Comparison of ENCODE assay signal across 7 mouse cellular contexts in the genomic region with DNA sequence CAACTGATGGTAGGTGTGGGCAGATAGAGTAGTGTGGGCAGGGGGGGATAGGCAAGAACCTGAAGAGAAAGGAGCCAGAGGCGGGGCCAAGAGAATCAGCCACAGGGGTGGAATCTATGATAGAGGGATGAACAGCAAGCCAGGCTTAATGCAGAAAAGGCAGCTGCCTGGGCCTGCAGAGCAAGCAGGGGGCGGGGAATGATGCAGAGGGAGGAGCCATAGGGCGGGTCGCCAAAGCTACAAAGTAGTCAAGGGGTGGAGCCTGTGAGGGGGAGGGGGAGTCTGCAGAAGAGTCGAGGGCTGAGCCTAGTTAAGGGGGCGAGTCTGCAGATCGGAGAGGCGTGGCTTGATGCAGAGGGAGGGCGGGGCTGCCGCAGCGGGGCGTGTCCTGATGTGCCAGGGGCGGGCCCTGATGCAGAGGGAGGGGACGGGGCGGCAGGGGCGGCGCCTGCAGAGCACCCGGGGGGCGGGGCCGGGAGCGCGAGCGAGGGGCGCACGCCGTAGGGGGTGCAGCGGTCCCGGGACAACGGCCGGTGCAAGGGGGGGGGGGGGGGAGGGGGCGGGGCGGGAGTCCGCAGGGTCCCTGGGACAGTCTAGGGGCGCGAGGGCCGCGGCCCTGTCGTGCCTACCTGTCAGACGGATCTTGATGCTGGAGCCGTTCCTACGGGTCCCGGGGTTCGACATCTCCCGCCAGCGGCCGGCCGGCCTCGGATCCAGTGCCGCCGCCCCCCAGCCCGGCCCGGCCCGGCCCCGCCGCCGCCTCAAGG. TPM values are rescaled to one million over a fixed set of nuclear protein-coding genes. Genes with fewer than 3 reads are reported as not detected.
DNase-seq lines count a peak whose midpoint lies in the region; ATAC-seq lines count a peak whose summit lies in the region.

No protein-coding gene starts in this region.

- peaks cover 20% of the 10 kb centered on the region for H3K4me1 ChIP-seq in intestine, embryonic 15.5 days (replicated peaks)
- H3K4me1 ChIP-seq in midbrain, embryonic 12.5 days = peaks cover 21% of the 10 kb centered on the region

- ATAC-seq in intestine, embryonic 15.5 days = peak; percentile 84
- ATAC-seq in midbrain, embryonic 12.5 days (ENCODE audit: low FRiP score, low read depth) = peak; percentile 79

- no peaks in the 10 kb centered on the region for H3K27me3 ChIP-seq in intestine, embryonic 15.5 days (replicated peaks)
- H3K27me3 ChIP-seq in midbrain, embryonic 12.5 days = peaks cover 14% of the 10 kb centered on the region

- no peaks in the 10 kb centered on the region for H3K9me3 ChIP-seq in intestine, embryonic 15.5 days
- no peaks in the 10 kb centered on the region for H3K9me3 ChIP-seq in midbrain, embryonic 12.5 days

- H3K4me2 ChIP-seq in intestine, embryonic 15.5 days (replicated peaks) = peak overlapping the region; percentile 79
- peak overlapping the region; percentile 76 for H3K4me2 ChIP-seq in midbrain, embryonic 12.5 days (replicated peaks)

- peak overlapping the region; percentile 91 for H3K9ac ChIP-seq in intestine, embryonic 15.5 days
- H3K9ac ChIP-seq in midbrain, embryonic 12.5 days (replicated peaks) = peak overlapping the region; percentile 93

- H3K27ac ChIP-seq in intestine, embryonic 15.5 days = peak overlapping the region; percentile 95
- H3K27ac ChIP-seq in midbrain, embryonic 12.5 days (replicated peaks) = peak overlapping the region; percentile 92

- no peaks in the 10 kb centered on the region for H3K36me3 ChIP-seq in intestine, embryonic 15.5 days
- no peaks in the 10 kb centered on the region for H3K36me3 ChIP-seq in midbrain, embryonic 12.5 days

- peak; percentile 92 for DNase-seq in adrenal gland, postnatal 10 days
- peak; percentile 85 for DNase-seq in embryo, embryonic 11.5 days (ENCODE audit: low read depth, low spot score)
- DNase-seq in gastrocnemius, postnatal 36 days = peak; percentile 80 to 81
- DNase-seq in left cerebral cortex, postnatal 4 days = peak; percentile 91
- peak; percentile 79 for DNase-seq in skeletal muscle tissue, adult 2 months (ENCODE audit: low read depth, low spot score)

- peak overlapping the region; percentile 90 for H3K4me3 ChIP-seq in intestine, embryonic 15.5 days (replicated peaks)
- peak overlapping the region; percentile 96 for H3K4me3 ChIP-seq in midbrain, embryonic 12.5 days

- intact Hi-C loops in gastrocnemius, postnatal 36 days (cut with DNase I) = loop anchor here (5.0 kb wide), 1 partner anchor 53 kb away; no protein-coding TSS in a partner anchor
- intact Hi-C loops in left cerebral cortex, postnatal 4 days (cut with DNase I) = loop anchor here (10.0 kb wide), 1 partner anchor 50 kb away; no protein-coding TSS in a partner anchor

- WGBS in intestine, embryonic 15.5 days = 1% methylated on average over 23 of the region's 56 CpGs
- 2% methylated on average over 33 of the region's 56 CpGs for WGBS in midbrain, embryonic 12.5 days

RNA-seq across cellular contexts. Expression of a gene that starts 0.6 kb away (rescaled TPM):
- 10 to 100 TPM; 20.6 to 23.4 TPM for total RNA-seq in adrenal gland, postnatal 10 days (2021)
- total RNA-seq in gastrocnemius, postnatal 36 days (2021) = 10 to 100 TPM in 1 of 2 experiments, 1 to 10 TPM in 1; 9.4 to 11.0 TPM
- 10.7 and 11.5 TPM in 2 replicates for polyA plus RNA-seq in intestine, embryonic 15.5 days (2015; fragmentation: Nextera tagmentation; extraction: Ambion mirVana)
- total RNA-seq in left cerebral cortex, postnatal 4 days (2021) = 10 to 100 TPM; 59.3 to 60.2 TPM
- 28.3 and 31.8 TPM in 2 replicates for polyA plus RNA-seq in midbrain, embryonic 12.5 days (2016; fragmentation: Nextera tagmentation; extraction: Ambion mirVana)

Comparison
In these comparisons a context has a peak if more than half of its experiments do, and no peak if none do; other contexts are left out.
1. Peak in every context shown above with its lines: DNase-seq, ATAC-seq, H3K4me3 ChIP-seq and H3K27ac ChIP-seq.